Mouse (Mus musculus) testis, adult 2 months (tissue): ENCODE measurements around the gene Clic1.

Experiments
- CTCF ChIP-seq: fragments of 200-500 bp; IDR thresholded peaks from 2 replicates; pipeline ENCODE4 v1.5.1; 2012; ENCODE audit warnings: low read depth, mild to moderate bottlenecking, inconsistent platforms, low read length, moderate library complexity; ENCODE audit not compliant: control insufficient read depth, insufficient read depth, insufficient replicate concordance
- POLR2A ChIP-seq: fragments of 200-500 bp; IDR thresholded peaks from 2 replicates; pipeline ENCODE4 v1.6.1; 2012; ENCODE audit warnings: low read depth, mild to moderate bottlenecking, inconsistent platforms, low read length, moderate library complexity; ENCODE audit not compliant: control insufficient read depth

DNA sequence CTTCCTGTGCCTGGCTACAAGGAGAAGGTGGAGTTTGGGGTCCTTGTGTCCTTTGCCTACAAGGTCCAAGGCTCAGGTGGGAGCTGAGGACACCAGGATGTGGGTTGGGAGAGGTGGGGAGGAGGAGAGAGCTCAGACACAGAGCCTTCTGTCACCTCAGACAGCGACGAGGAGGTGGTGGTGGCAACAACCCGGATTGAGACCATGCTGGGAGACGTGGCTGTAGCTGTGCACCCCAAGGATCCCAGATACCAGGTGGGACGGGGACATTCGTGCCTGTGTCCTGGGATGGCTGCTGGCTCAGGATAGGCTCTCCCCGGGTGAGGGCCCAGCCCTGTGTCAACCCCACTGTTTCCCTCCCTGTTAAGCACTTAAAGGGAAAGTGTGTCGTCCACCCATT is 38.3 kb upstream of the Clic1 start:
- no peak for TF ChIP-seq POLR2A
- TF ChIP-seq CTCF, result no peak
